Mouse (Mus musculus) liver, adult 2 months (tissue): Measurements from ENCODE around the gene Prr14. TPM values are rescaled to one million over a fixed set of nuclear protein-coding genes. Genes with fewer than 3 reads are reported as not detected.

Source experiments
- DNase-seq: peaks from one replicate; pipeline ENCODE4 v3.0.0-alpha.2; 2011; ENCODE audit warnings: low read depth, low spot score; ENCODE audit errors: extremely low read depth
- H3K27ac ChIP-seq: fragments of 200-500 bp; replicated peaks from 2 replicates; pipeline ENCODE4 v1.5.1; 2012; ENCODE audit warnings: low read depth, mild to moderate bottlenecking, control low read depth, inconsistent platforms, low read length; ENCODE audit not compliant: insufficient read depth
- H3K27me3 ChIP-seq: fragments of 200-500 bp; 2 replicates; pipeline ENCODE4 v1.6.1; 2012; ENCODE audit warnings: mild to moderate bottlenecking, moderate library complexity, low read length, inconsistent platforms; ENCODE audit not compliant: control insufficient read depth, insufficient read depth
- H3K36me3 ChIP-seq: fragments of 200-500 bp; 2 replicates; pipeline ENCODE4 v1.6.1; 2012; ENCODE audit warnings: low read length, inconsistent platforms; ENCODE audit not compliant: control insufficient read depth, insufficient read depth
- H3K4me1 ChIP-seq: fragments of 200-500 bp; 2 replicates; pipeline ENCODE4 v1.6.1; 2011; ENCODE audit warnings: low read length; ENCODE audit not compliant: control insufficient read depth, insufficient read depth
- H3K4me3 ChIP-seq: fragments of 200-500 bp; 2 replicates; pipeline ENCODE4 v1.5.1; 2011; ENCODE audit warnings: low read depth, mild to moderate bottlenecking, control low read depth, low read length, moderate library complexity; ENCODE audit not compliant: insufficient read depth
- H3K79me2 ChIP-seq: fragments of 200-500 bp; 2 replicates; pipeline ENCODE4 v1.6.1; 2012; ENCODE audit warnings: inconsistent platforms, mild to moderate bottlenecking, low read length, moderate library complexity; ENCODE audit not compliant: control insufficient read depth, insufficient read depth
- H3K9ac ChIP-seq: fragments of 200-500 bp; 2 replicates; pipeline ENCODE4 v1.6.1; 2012; ENCODE audit warnings: low read depth, mild to moderate bottlenecking, control low read depth, inconsistent platforms, low read length
- CTCF ChIP-seq: fragments of 200-500 bp; IDR thresholded peaks from 2 replicates; pipeline ENCODE4 v1.5.1; 2011; ENCODE audit warnings: low read depth, low read length, control low read depth
- POLR2A ChIP-seq: fragments of 200-500 bp; IDR thresholded peaks from 2 replicates; pipeline ENCODE4 v1.6.1; 2011; ENCODE audit warnings: low read length, control low read depth; ENCODE audit not compliant: insufficient read depth; ENCODE audit errors: extremely low read depth
- WGBS: fragments of 180-500 bp; shearing (Covaris S2); methylation state at CpG from one replicate; pipeline ENCODE4 v1.1.7; 2018; 5-methylcytosine and 5-hydroxymethylcytosine counted together
- polyA plus RNA-seq: library from polyadenylated mRNA; depleted of rRNA; stranded (reverse); fragments of >200 nt; gene quantifications from 2 replicates; pipeline ENCODE4 v1.2.3, GENCODE M21; 2012; rRNA removed
- total RNA-seq: library from RNA; depleted of rRNA; stranded (reverse); fragments of >200 nt; gene quantifications from 2 replicates; pipeline ENCODE4 v1.2.3, GENCODE M21; 2014; rRNA removed

Gene Prr14
- total and polyA plus RNA-seq, 2 experiments: 9.5 to 44.6 TPM

DNA sequence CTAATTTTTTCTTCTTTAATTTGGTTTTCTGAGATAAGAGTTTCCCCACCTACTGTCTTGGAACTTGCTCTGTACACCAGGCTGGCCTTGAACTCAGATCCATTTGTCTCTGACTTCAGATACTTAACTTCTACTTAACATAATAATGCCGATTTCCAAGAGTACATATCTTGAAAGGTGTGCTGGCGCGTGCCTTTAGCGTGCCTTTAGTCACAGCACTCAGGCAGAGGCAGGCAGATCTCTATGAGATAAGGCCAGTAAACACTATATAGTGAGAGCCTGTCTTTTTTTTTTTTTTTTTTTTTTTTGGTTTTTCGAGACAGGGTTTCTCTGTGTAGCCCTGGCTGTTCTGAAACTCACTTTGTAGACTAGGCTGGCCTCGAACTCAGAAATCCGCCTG is 56.9 kb downstream of the Prr14 start:
- Histone ChIP-seq H3K36me3 (peaks cover 49% of the 10 kb centered on the region), H3K79me2 (peaks cover 14% of the 10 kb centered on the region; the same call in 1 of the 2 replicates), H3K4me1 (peaks cover 8% of the 10 kb centered on the region), H3K4me3 (no peak overlapping the region), H3K27ac (no peak overlapping the region), H3K9ac (no peak overlapping the region), H3K27me3 (no peaks in the 10 kb centered on the region)
- TF ChIP-seq POLR2A (no peak), CTCF (no peak)
- no peak for DNase-seq
- WGBS: 93% methylated on average over 6 of the region's 7 CpGs

DNA sequence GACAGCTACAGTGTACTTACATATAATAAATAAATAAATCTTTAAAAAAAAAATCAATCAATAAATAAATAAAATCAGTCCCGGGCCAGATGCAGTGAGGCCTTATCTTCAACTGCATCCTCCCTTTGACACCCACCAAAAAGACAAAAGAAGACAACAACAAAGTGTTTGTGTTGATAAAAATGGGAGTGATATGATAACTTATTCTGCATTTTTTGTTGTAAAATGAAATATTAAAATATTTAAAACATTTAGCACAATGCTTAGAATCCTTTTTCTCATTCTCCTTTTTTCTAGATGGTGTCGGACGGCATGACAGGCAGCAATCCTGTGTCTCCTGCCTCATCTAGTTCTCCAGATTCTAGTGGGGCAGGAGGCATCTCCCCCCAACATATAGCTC is 59.9 kb downstream of the Prr14 start, which contains the start of gene Gm42715:
Gene Gm42715, plus strand, starts transcription at position 301 of the 400 bp plus-strand sequence.
- no peak for TF ChIP-seq POLR2A
- no peak for TF ChIP-seq CTCF
- Histone ChIP-seq H3K27ac (no peak within 1 kb of the TSS), H3K4me1 (no peaks in the 10 kb centered on the region), H3K36me3 (peaks cover 71% of the 10 kb centered on the region), H3K9ac (no peak within 1 kb of the TSS), H3K79me2 (peaks cover 11% of the 10 kb centered on the region; the same call in 1 of the 2 replicates), H3K27me3 (no peaks in the 10 kb centered on the region), H3K4me3 (no peak within 1 kb of the TSS)
- WGBS: 69% methylated on average over 3 of the region's 3 CpGs
- DNase-seq: no peak

Other genes starting within 250 kb of the Prr14 start
- 2.3 and 2.9 TPM in 2 replicates for gene Zfp553, start 226.6 kb upstream of the Prr14 start, total RNA-seq
- 3.5 and 4.5 TPM in 2 replicates for gene Zfp553, start 226.6 kb upstream of the Prr14 start, polyA plus RNA-seq
- gene Sept1, start 226.5 kb upstream of the Prr14 start, total RNA-seq: 1.4 and 1.5 TPM in 2 replicates
- gene Sept1, start 226.5 kb upstream of the Prr14 start, polyA plus RNA-seq: 3.5 and 4.0 TPM in 2 replicates
- gene Zfp771, start 215.3 kb upstream of the Prr14 start, total RNA-seq: 19.6 and 30.1 TPM in 2 replicates
- 52.8 and 57.7 TPM in 2 replicates for gene Zfp771, start 215.3 kb upstream of the Prr14 start, polyA plus RNA-seq
- gene Dctpp1, start 198.9 kb upstream of the Prr14 start, total RNA-seq: 61.5 and 70.2 TPM in 2 replicates
- 70.7 and 73.4 TPM in 2 replicates for gene Dctpp1, start 198.9 kb upstream of the Prr14 start, polyA plus RNA-seq
- 939 and 948 TPM in 2 replicates for gene Sephs2, start 185.6 kb upstream of the Prr14 start, total RNA-seq
- gene Sephs2, start 185.6 kb upstream of the Prr14 start, polyA plus RNA-seq: 388 and 524 TPM in 2 replicates
- 4.3 and 5.2 TPM in 2 replicates for gene Itgal, start 163.4 kb upstream of the Prr14 start, total RNA-seq
- 3.9 and 6.8 TPM in 2 replicates for gene Itgal, start 163.4 kb upstream of the Prr14 start, polyA plus RNA-seq
- 7.7 and 9.5 TPM in 2 replicates for gene Zfp768, start 114.0 kb upstream of the Prr14 start, total RNA-seq
- gene Zfp768, start 114.0 kb upstream of the Prr14 start, polyA plus RNA-seq: 21.2 and 28.0 TPM in 2 replicates
- gene Zfp747, start 83.6 kb upstream of the Prr14 start, total RNA-seq: 3.6 and 3.7 TPM in 2 replicates
- 3.0 and 4.0 TPM in 2 replicates for gene Zfp747, start 83.6 kb upstream of the Prr14 start, polyA plus RNA-seq
- gene 9130019O22Rik, start 72.4 kb upstream of the Prr14 start, total RNA-seq: 2.0 and 2.3 TPM in 2 replicates
- gene 9130019O22Rik, start 72.4 kb upstream of the Prr14 start, polyA plus RNA-seq: 1.6 and 2.0 TPM in 2 replicates
- gene E430018J23Rik, start 66.0 kb upstream of the Prr14 start, total RNA-seq: 4.9 and 5.8 TPM in 2 replicates
- 5.4 and 7.7 TPM in 2 replicates for gene E430018J23Rik, start 66.0 kb upstream of the Prr14 start, polyA plus RNA-seq
- gene Zfp764, start 52.8 kb upstream of the Prr14 start, total RNA-seq: 1.8 and 2.5 TPM in 2 replicates
- 1.3 and 1.8 TPM in 2 replicates for gene Zfp764, start 52.8 kb upstream of the Prr14 start, polyA plus RNA-seq
- 2.9 and 3.0 TPM in 2 replicates for gene Zfp688, start 37.5 kb upstream of the Prr14 start, total RNA-seq
- gene Zfp688, start 37.5 kb upstream of the Prr14 start, polyA plus RNA-seq: 8.5 and 9.4 TPM in 2 replicates
- gene Zfp689, start 10.5 kb upstream of the Prr14 start, total RNA-seq: 0.47 and 0.74 TPM in 2 replicates
- 0.92 and 1.9 TPM in 2 replicates for gene Zfp689, start 10.5 kb upstream of the Prr14 start, polyA plus RNA-seq
- 3.6 and 6.4 TPM in 2 replicates for gene Fbrs, start 19.6 kb downstream of the Prr14 start, total RNA-seq
- gene Fbrs, start 19.6 kb downstream of the Prr14 start, polyA plus RNA-seq: 9.5 and 11.8 TPM in 2 replicates
- 10.9 and 13.8 TPM in 2 replicates for gene Srcap, start 52.4 kb downstream of the Prr14 start, total RNA-seq
- 8.9 and 9.6 TPM in 2 replicates for gene Srcap, start 52.4 kb downstream of the Prr14 start, polyA plus RNA-seq
- gene Gm42715, start 60.0 kb downstream of the Prr14 start, total RNA-seq: 4.6 and 7.7 TPM in 2 replicates
- gene Gm42715, start 60.0 kb downstream of the Prr14 start, polyA plus RNA-seq: 5.9 and 7.5 TPM in 2 replicates
- 2.7 and 2.8 TPM in 2 replicates for gene Tmem265, start 101.8 kb downstream of the Prr14 start, total RNA-seq
- 0.20 TPM in 1 of 2 replicates, not detected in the other for gene Tmem265, start 101.8 kb downstream of the Prr14 start, polyA plus RNA-seq
- gene Phkg2, start 113.7 kb downstream of the Prr14 start, total RNA-seq: 20.1 and 22.2 TPM in 2 replicates
- 33.4 and 40.5 TPM in 2 replicates for gene Phkg2, start 113.7 kb downstream of the Prr14 start, polyA plus RNA-seq
- gene Ccdc189, start 129.0 kb downstream of the Prr14 start, total RNA-seq: 1.5 and 1.9 TPM in 2 replicates
- gene Ccdc189, start 129.0 kb downstream of the Prr14 start, polyA plus RNA-seq: 1.3 and 1.7 TPM in 2 replicates
- gene Rnf40, start 129.2 kb downstream of the Prr14 start, total RNA-seq: 14.5 and 18.3 TPM in 2 replicates
- gene Rnf40, start 129.2 kb downstream of the Prr14 start, polyA plus RNA-seq: 12.4 and 13.6 TPM in 2 replicates
- 5.0 and 7.0 TPM in 2 replicates for gene Zfp629, start 156.2 kb downstream of the Prr14 start, total RNA-seq
- 4.8 and 5.8 TPM in 2 replicates for gene Zfp629, start 156.2 kb downstream of the Prr14 start, polyA plus RNA-seq
- 7.3 and 7.6 TPM in 2 replicates for gene Bcl7c, start 249.3 kb downstream of the Prr14 start, total RNA-seq
- gene Bcl7c, start 249.3 kb downstream of the Prr14 start, polyA plus RNA-seq: 20.0 and 23.2 TPM in 2 replicates